Mouse (Mus musculus) c-Kit-positive CD71-positive TER-119-positive erythroid progenitor cells, embryonic 14.5 days (primary cell): ENCODE results near the gene 2310034G01Rik.

Experiments used
- DNase-seq: peaks from one replicate; pipeline ENCODE4 v3.0.0-alpha.2; 2013; ENCODE audit warnings: low spot score

Gene 2310034G01Rik

GRCm38 (mm10) chr19:46328081-46329030 is 21.7 kb downstream of the 2310034G01Rik start, which contains the start of gene Fbxl15:
Gene Fbxl15 (plus strand): TSS chr19:46328184.
- DNase-seq = peak; percentile 96

GRCm38 (mm10) chr19:46327531-46328064 is 22.5 kb downstream of the 2310034G01Rik start:
- no peak for DNase-seq

GRCm38 (mm10) chr19:46326756-46327305 is 23.3 kb downstream of the 2310034G01Rik start, which contains the start of gene Psd:
Gene Psd (minus strand): TSS chr19:46327156.
- no peak for DNase-seq

- DNase-seq = no peak
Measured at GRCm38 (mm10) chr19:46326019-46326755, 23.9 kb downstream of the 2310034G01Rik start.

- no peak for DNase-seq
Measured at GRCm38 (mm10) chr19:46324918-46325317, 25.2 kb downstream of the 2310034G01Rik start.

- no peak for DNase-seq
Measured at GRCm38 (mm10) chr19:46324366-46324765, 25.7 kb downstream of the 2310034G01Rik start.

- no peak for DNase-seq
Measured at GRCm38 (mm10) chr19:46323716-46324115, 26.4 kb downstream of the 2310034G01Rik start.

- no peak for DNase-seq
Measured at GRCm38 (mm10) chr19:46322996-46323572, 27.0 kb downstream of the 2310034G01Rik start.

- DNase-seq = no peak
Measured at GRCm38 (mm10) chr19:46322144-46322995, 27.7 kb downstream of the 2310034G01Rik start.

- DNase-seq = no peak
Measured at GRCm38 (mm10) chr19:46321101-46321943, 28.8 kb downstream of the 2310034G01Rik start.

GRCm38 (mm10) chr19:46320076-46320785 is 29.9 kb downstream of the 2310034G01Rik start:
- DNase-seq = no peak

GRCm38 (mm10) chr19:46318586-46319378 is 31.3 kb downstream of the 2310034G01Rik start:
- no peak for DNase-seq

- no peak for DNase-seq
Measured at GRCm38 (mm10) chr19:46318031-46318471, 32.1 kb downstream of the 2310034G01Rik start.

GRCm38 (mm10) chr19:46317546-46317885 is 32.6 kb downstream of the 2310034G01Rik start:
- no peak for DNase-seq

- DNase-seq = no peak
Measured at GRCm38 (mm10) chr19:46316846-46317545, 33.1 kb downstream of the 2310034G01Rik start.

GRCm38 (mm10) chr19:46315752-46316610 is 34.1 kb downstream of the 2310034G01Rik start:
- no peak for DNase-seq
